Mouse (Mus musculus) lung, adult 18-20 months (tissue): Measurements from ENCODE around the gene Aim2.
"Not testable (repeated sequence)": the region's sequence is repeated elsewhere in the genome, so short reads cannot be mapped to it uniquely, and the experiment has no call there.

ENCODE experiments used
- DNase-seq, 2 experiments: peaks; one replicate each; pipeline ENCODE4 v3.0.0; 2022; ENCODE audit warnings: mixed read lengths in 2 of 2

Aim2 gene

DNA sequence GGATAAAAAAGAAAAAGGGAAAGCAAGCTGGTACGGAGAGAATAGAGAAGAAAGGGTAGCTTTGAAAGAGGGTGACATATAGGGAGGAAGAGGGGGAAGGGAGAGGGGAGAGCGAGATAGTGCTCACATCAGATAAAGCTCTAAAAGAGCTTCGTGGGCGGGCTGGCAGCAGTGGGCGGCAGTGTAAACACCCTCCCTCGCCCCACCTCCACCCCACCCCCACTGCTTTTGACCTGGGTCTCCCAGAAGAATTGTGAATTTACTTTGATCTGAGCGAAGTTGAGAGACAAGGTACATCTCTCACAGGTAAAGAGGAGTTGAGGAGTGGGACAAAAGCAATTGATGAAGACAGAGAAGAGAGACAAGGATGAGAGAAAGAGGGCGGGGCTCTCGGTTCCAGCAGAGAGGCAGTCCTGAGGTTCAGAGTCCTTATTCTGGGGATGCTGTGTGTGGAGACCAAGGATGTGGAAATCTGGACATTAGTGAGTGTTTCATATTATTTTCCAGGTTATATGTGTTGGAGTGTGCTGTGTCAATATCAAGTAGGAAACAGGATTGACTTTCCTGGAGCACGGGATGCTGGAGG, at the start of gene Aim2:
Gene Aim2 (plus strand): TSS at position 508 of the 586 bp plus-strand sequence.
- DNase-seq: no peak

DNA sequence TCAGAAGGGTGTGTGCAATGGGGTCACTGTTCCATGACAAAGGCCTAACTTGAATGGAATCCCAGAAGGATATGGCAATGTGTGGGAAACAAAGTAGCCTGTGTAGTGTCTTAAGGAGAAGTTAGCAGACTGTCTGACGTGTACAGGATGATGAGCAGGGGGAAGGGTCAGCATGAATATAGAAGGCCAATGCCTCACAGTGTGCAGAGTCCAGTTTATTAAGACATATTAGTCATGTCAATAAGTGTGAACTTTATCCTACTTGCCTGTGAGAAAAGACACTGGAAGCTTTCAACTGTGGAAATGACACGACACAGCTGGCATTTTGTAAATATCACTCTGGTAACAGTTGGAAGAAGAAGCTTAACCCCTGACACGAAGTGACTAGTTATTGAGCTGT, 47.9 kb upstream of the Aim2 start:
- not testable (repeated sequence) for DNase-seq

DNA sequence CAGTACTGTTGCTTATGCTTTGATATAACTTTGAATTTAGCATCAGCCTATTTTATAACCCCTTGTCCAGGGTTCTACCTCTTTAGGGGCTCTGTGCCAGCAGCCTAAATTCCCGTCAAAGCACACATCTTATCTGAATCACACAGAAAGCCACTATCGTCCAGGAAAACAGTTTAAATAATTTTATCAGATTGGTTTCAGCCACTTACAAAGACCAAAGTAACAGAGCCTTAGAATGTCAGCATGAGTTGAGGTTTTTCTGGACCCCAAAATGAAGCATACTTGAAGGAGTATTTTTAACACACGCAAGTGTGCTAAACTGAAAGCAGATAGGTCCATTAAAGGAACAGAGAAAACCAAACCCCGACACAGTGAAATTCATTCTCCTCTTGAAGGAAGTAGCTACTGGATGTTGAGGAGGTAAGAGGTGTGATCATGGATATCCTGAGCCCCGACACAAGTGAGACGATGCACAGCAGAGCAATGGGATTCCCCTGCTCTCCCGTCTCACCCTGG, 37.1 kb upstream of the Aim2 start:
- not testable (repeated sequence) for DNase-seq

DNA sequence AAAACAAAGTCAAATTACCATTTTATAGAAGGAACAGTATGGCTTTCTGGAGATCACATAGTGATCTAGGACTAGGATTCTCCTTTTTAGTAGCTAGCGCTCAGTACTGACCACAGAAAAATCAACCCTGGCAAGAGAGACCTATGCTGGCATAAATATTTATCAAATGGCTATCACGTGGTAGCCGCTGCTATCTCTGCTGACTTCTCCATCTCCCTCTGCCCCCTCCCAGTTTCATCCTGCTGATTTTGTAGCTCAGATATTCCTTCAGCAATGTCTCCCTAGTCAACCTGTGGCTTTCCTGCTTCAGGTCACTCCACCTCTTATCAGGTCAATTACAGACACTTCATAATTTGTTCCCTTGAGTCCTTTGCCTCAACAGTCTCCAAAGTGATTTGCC, 35.0 kb upstream of the Aim2 start:
- DNase-seq: no peak

DNA sequence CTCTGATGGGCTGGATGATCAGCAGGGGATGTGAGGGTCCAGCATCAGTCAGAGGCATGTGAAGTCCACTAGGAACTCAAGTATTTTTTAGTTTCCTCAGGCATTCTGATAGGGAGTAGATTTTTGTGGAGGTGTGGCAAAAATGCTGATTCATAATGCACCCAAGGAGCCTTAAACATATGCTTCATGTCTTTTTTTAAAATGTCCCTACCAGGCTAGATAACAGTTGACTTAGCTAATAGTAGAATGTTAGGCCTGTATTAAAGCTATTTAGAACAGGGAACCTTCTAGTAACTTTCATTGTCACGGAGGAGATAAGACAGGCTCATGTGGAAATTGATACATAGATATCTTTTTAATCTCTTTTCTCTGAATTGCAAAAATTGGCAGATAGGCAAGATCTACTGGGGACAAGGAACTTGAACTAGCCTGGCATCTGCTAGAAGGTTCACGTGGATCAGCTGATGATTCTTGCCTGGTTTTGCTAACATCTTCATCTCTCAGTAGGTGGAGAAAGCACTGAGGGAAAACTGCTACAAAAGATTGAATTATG, 32.7 kb upstream of the Aim2 start:
- no peak for DNase-seq

DNA sequence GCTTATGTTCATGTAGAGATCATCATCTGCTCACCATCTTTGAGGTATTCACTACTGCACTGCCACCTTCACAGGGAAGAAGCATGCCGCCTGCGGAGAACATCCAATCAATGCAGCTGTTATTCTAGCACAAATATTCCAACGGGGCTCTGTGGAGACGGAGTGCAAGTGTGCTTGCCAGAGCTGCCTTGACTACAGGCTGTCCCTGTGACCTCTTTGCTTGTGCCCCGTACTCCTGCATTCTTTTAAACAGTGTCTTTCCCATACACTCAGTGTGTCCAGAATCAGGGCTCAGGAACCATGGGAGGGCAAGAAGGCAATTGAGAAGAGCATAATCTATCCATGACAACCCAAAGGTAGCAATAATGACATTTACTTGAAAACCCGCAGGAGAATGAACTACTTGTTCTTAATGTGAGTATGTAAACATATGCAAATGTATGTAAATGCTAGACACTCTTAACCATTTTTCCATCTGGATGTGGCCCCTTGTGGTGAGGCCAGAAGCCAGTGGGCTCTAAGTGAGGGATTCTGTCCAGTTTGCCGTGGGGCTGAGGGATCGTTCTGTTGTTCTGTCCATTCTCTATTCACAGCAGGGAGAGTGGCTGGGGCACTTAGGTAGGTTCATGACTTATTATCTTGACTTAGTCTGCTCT, 29.0 kb upstream of the Aim2 start:
- no peak for DNase-seq

DNA sequence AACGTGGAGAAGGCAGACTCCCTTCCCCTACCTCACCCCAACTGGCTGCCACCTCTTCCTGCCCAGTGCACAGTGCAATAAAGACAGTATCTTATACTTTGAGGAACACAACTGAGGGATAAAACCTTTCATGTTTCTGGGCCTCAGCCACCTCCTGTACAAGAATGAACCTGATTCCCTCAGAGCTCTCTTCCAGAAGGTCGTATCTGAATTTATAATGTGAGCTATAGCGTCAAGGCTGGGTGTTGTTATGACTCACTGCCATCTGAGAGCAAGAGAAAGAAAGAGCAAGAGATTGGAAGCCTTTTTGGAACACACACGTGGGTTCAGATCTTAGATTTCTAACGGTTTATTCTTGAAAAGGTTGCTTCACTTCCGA, 28.4 kb upstream of the Aim2 start:
- no peak for DNase-seq

DNA sequence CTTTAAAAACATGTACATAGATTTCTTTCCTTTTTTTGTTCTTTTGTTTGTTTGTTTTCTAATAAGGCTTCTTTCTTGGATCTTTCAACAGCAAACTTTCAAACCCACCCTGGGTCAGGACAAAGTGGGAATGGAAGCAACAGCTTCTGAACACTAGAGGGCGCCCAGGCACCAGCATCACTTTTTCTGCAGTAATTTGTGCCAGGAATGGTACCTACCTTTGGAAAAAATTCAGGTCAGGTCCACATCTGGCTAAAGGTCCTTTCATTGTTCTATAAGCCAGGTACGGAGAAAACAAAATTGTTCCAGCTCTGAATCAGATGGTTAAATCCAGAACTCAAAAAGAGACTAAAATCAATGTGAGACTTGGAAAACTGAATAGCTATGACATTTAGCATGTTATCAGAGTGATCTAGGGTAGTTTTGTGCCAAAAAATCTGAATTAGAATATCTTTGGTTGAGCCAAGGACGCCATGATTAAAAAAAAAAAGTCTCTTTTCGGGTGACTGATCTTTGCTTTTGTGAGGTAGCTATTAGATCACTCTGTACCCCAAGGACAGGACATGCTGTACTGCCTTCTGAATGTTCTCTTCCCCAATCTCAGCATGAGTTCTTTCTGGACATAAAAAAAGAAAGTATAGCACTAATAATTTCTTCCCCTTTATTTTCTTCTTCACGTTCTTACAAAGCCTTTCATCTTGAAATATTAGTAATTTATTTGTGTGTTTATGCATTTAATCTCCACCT, 26.7 kb upstream of the Aim2 start:
- peak in 1 of 2 experiments; percentile 3 for DNase-seq

DNA sequence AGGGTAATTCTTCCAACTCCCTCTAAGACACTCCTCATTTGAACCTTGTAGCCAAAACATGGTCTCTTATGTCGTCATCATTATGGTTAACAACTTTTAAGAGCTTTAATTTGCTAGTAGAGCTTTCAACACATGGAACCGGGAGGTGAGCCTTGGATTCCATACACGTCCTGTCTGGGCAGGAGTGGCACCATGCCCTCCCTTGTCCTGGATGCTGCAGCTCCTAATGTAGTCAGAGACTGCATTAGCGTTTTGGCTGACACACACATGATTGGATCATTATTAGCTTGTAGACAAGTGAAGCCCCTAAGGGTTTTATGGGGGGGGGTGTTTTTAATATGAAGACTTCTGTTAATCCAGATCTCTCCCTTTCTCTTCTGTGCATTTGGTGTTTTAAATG, 25.7 kb upstream of the Aim2 start:
- DNase-seq: no peak

- DNase-seq: no peak
Measured at GRCm38 (mm10) chr1:173325395-173325794, 25.3 kb upstream of the Aim2 start.

- DNase-seq: no peak
Measured at GRCm38 (mm10) chr1:173326552-173326951, 24.1 kb upstream of the Aim2 start.

DNA sequence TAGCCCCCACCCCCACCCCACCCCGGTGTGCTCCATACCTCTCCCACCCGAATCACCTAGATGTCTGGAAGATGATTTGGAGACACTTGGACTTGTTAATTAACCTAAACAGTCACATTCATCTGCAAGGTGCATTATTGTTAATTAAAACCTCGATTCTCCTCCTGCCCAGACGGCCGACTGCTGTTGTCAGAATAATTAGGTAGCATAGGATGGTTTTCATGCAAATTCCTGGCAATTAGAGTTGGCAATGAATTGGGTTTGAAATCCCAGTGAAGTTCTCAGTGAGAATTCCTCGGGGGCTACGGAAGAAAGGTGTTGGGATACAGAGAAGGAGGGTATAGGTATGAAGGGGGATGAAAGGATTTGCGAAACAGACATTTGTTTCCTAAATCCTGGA, 22.2 kb upstream of the Aim2 start:
- DNase-seq: no peak

GRCm38 (mm10) chr1:173329185-173329584, 21.5 kb upstream of the Aim2 start:
- no peak for DNase-seq

- no peak for DNase-seq
Measured at GRCm38 (mm10) chr1:173329743-173330142, 20.9 kb upstream of the Aim2 start.

DNA sequence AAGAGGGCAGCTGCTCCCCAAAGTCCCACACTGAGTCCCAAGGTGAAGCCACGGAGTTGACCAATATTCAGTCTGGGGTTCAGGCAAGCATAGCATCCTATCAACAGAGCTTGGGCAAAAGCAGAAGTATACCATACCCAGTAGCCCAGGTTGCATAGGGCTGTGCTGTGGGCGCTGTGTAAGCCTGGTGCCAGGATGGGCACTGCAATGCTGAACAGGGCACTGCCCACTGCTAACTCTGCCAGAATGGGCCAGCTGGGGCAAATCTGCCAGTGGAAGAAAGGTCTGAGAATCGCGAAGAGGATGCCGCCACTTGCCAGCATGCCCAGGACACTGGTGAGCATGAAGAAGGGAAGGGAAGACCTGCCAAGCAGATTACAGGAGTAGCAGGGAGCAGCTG, 18.3 kb upstream of the Aim2 start:
- no peak for DNase-seq

DNA sequence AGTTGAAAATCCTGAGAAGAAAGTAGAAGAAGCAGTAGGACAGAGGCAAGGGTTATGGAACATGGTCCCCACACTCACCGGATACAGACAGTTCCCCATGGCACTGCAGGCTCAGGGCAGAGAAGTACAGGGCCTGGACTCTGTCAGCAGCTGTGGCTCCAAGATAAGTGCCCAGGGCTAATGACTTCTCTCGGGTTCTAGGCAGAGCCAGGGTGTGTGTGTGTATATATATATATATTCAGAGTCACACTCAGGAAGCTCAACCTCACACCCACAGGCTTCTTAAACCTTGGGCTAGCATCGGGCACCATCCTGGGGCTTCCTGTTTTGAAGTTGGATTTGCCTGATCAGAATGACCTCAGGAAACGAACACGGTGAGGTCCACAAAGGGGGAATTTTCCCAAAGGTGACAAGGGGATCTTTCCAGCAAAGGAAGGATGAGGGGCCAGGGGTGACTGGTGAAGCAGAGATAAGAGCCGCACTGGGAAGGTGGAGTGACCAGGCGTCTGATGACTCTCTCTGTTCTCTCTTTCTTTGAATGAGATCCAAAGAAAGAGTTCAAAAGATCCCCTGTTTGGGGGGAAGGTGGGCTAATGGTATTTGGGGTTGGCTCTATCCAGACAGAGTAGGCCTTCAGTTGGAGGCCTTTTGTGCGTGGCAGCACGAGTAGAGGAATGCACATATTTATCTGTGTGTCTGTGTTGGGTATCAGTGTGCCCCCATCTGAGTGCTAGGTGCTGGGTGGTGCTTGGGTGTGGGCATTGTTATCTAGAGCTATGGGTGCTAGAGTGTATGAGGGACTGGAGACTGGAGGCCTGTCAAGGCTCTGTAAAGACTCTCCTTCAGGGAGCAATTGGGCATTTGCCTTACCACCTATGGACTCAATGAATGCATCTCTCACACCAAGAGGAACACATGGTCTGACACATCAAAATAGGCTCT, 17.1 kb upstream of the Aim2 start, which contains the start of gene Ackr1:
Gene Ackr1 (minus strand): TSS at position 439 of the 942 bp plus-strand sequence.
- DNase-seq: no peak

GRCm38 (mm10) chr1:173335903-173336302, 14.8 kb upstream of the Aim2 start:
- DNase-seq: no peak

DNA sequence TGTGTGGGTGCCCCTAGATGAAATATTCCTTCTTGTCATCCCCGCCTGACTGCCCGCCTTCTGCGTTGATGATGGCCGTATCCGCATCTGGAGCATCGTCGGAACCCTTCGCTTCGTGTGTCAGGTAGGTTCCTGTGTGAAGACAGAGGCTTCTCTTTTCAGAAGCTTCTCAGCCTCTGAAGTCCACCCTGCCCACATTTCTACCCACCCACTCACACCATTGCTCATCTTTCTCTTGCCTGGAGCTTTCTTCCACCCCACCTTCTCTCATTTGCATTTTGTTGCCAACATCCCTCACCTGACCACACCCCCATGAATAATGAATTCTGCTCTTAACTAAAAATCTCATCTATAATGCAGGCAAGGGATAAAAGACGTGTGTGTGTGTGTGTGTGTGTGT, 13.7 kb upstream of the Aim2 start:
- DNase-seq: no peak

- peak; percentile 15 to 16 for DNase-seq
Measured at GRCm38 (mm10) chr1:173339543-173339942, 11.1 kb upstream of the Aim2 start.

- DNase-seq: no peak
Measured at GRCm38 (mm10) chr1:173342425-173342824, 8.3 kb upstream of the Aim2 start.

DNA sequence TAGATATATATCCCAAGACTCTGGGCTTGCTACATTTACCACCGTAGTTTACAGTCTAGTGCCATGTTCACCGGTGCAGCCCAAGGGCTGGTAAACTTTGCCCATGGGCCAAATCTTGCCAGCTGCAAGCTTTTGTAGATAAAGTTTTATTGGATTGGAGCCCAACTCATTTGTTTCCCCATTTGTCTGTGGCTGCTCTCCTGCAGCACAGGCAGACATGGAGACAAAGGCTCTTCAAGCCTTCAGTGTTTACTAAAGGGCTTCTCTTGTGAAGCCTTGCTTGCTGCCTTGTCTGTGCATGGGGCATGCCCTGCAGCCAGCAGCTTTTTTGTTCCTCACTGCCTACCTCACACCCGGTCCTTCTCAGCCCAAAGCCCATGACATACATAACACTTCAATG, 6.7 kb upstream of the Aim2 start:
- DNase-seq: no peak

GRCm38 (mm10) chr1:173345112-173345511, 5.6 kb upstream of the Aim2 start:
- no peak for DNase-seq
